Mouse (Mus musculus) midbrain, embryonic 13.5 days (tissue): ENCODE measurements around the gene Arhgap44. TPM values are rescaled to one million over a fixed set of nuclear protein-coding genes. Genes with fewer than 3 reads are reported as not detected.

Experiments
- ATAC-seq: fragments of 200-750 bp; cut with Nextera tagmentation; 2 replicates; pipeline ENCODE4 v1.8.0; 2017; ENCODE audit warnings: mild to moderate bottlenecking, moderate TSS enrichment, moderate library complexity
- H3K27ac ChIP-seq: fragments of 300-500 bp; sonication (generic); 2 replicates; pipeline ENCODE4 v1.5.1; 2015; ENCODE audit warnings: inconsistent platforms, mild to moderate bottlenecking, moderate library complexity
- H3K27me3 ChIP-seq: fragments of 300-500 bp; sonication (generic); 2 replicates; pipeline ENCODE4 v1.6.1; 2015; ENCODE audit warnings: mild to moderate bottlenecking, inconsistent platforms
- H3K36me3 ChIP-seq: fragments of 300-500 bp; sonication (generic); 2 replicates; pipeline ENCODE4 v1.6.1; 2015; ENCODE audit warnings: mild to moderate bottlenecking, inconsistent platforms
- H3K4me1 ChIP-seq: fragments of 300-500 bp; sonication (generic); replicated peaks from 2 replicates; pipeline ENCODE4 v1.6.1; 2015; ENCODE audit warnings: inconsistent platforms
- H3K4me2 ChIP-seq: fragments of 300-500 bp; sonication (generic); replicated peaks from 2 replicates; pipeline ENCODE4 v1.6.1; 2015; ENCODE audit warnings: moderate library complexity, mild to moderate bottlenecking, inconsistent platforms
- H3K4me3 ChIP-seq: fragments of 300-500 bp; sonication (generic); replicated peaks from 2 replicates; pipeline ENCODE4 v1.5.1; 2015; ENCODE audit warnings: mild to moderate bottlenecking, inconsistent platforms
- H3K9ac ChIP-seq: fragments of 300-500 bp; sonication (generic); replicated peaks from 2 replicates; pipeline ENCODE4 v1.6.1; 2015; ENCODE audit warnings: mild to moderate bottlenecking, inconsistent platforms
- H3K9me3 ChIP-seq: fragments of 300-500 bp; sonication (generic); 2 replicates; pipeline ENCODE4 v1.6.1; 2016; ENCODE audit warnings: mild to moderate bottlenecking, inconsistent platforms
- WGBS: fragments of 180-500 bp; shearing (Covaris S2); methylation state at CpG from one replicate; pipeline ENCODE4 v1.1.7; 2015; 5-methylcytosine and 5-hydroxymethylcytosine counted together
- polyA plus RNA-seq: library from polyadenylated mRNA; unstranded; fragments of >200 nt; fragmentation: Nextera tagmentation; extraction: Ambion mirVana; gene quantifications from 2 replicates; pipeline ENCODE4 v1.2.1, GENCODE M21; 2015

The Arhgap44 gene
- polyA plus RNA-seq, 1 experiment from 2014 or later: 9.3 TPM

GRCm38 (mm10) chr11:65069051-65069450, 93.7 kb downstream of the Arhgap44 start:
- H3K27me3 ChIP-seq: no peaks in the 10 kb centered on the region
- no peak overlapping the region for H3K9ac ChIP-seq
- H3K4me1 ChIP-seq: no peaks in the 10 kb centered on the region
- WGBS: 63% methylated on average over 4 of the region's 4 CpGs
- H3K9me3 ChIP-seq: no peaks in the 10 kb centered on the region
- no peak overlapping the region for H3K27ac ChIP-seq
- H3K36me3 ChIP-seq: no peaks in the 10 kb centered on the region
- no peak overlapping the region for H3K4me3 ChIP-seq
- H3K4me2 ChIP-seq: no peak overlapping the region
- no peak for ATAC-seq

GRCm38 (mm10) chr11:65065201-65065600, 97.6 kb downstream of the Arhgap44 start:
- no peak overlapping the region for H3K4me3 ChIP-seq
- no peaks in the 10 kb centered on the region for H3K9me3 ChIP-seq
- H3K4me2 ChIP-seq: no peak overlapping the region
- H3K27me3 ChIP-seq: no peaks in the 10 kb centered on the region
- no peak for ATAC-seq
- H3K27ac ChIP-seq: no peak overlapping the region
- 92% methylated on average over 13 of the region's 13 CpGs for WGBS
- H3K9ac ChIP-seq: no peak overlapping the region
- no peaks in the 10 kb centered on the region for H3K36me3 ChIP-seq
- no peaks in the 10 kb centered on the region for H3K4me1 ChIP-seq

GRCm38 (mm10) chr11:65061437-65061836, 101.3 kb downstream of the Arhgap44 start:
- Histone ChIP-seq H3K27ac (no peak overlapping the region), H3K4me1 (peaks cover 15% of the 10 kb centered on the region), H3K9ac (no peak overlapping the region), H3K4me2 (no peak overlapping the region), H3K36me3 (no peaks in the 10 kb centered on the region), H3K9me3 (no peaks in the 10 kb centered on the region), H3K27me3 (no peaks in the 10 kb centered on the region), H3K4me3 (no peak overlapping the region)
- 51% methylated on average over 3 of the region's 3 CpGs for WGBS
- no peak for ATAC-seq

GRCm38 (mm10) chr11:65059531-65059930, 103.2 kb downstream of the Arhgap44 start:
- no peak for ATAC-seq
- H3K4me3 ChIP-seq: no peak overlapping the region
- H3K36me3 ChIP-seq: no peaks in the 10 kb centered on the region
- H3K27ac ChIP-seq: no peak overlapping the region
- no peaks in the 10 kb centered on the region for H3K9me3 ChIP-seq
- H3K4me1 ChIP-seq: peaks cover 22% of the 10 kb centered on the region
- no peak overlapping the region for H3K9ac ChIP-seq
- WGBS: 78% methylated on average over 12 of the region's 12 CpGs
- no peaks in the 10 kb centered on the region for H3K27me3 ChIP-seq
- no peak overlapping the region for H3K4me2 ChIP-seq

GRCm38 (mm10) chr11:65058224-65058908, 104.4 kb downstream of the Arhgap44 start:
- Histone ChIP-seq H3K36me3 (no peaks in the 10 kb centered on the region), H3K4me3 (no peak overlapping the region), H3K4me1 (peaks cover 22% of the 10 kb centered on the region), H3K27ac (no peak overlapping the region), H3K9me3 (no peaks in the 10 kb centered on the region), H3K4me2 (no peak overlapping the region), H3K9ac (no peak overlapping the region), H3K27me3 (no peaks in the 10 kb centered on the region)
- 71% methylated on average over 7 of the region's 7 CpGs for WGBS
- 0 out of 2 replicates have a peak, but pooled peaks have one; percentile 55 for ATAC-seq

- 65% methylated on average over 7 of the region's 7 CpGs for WGBS
- ATAC-seq: no peak
- H3K4me1 ChIP-seq: peaks cover 22% of the 10 kb centered on the region
These were observed 107.2 kb downstream of the Arhgap44 start for GRCm38 (mm10) chr11:65055596-65055995.

GRCm38 (mm10) chr11:65054216-65054615, 108.5 kb downstream of the Arhgap44 start:
- H3K9me3 ChIP-seq: no peaks in the 10 kb centered on the region
- ATAC-seq: no peak
- no peak overlapping the region for H3K9ac ChIP-seq
- no peak overlapping the region for H3K4me3 ChIP-seq
- no peaks in the 10 kb centered on the region for H3K27me3 ChIP-seq
- 72% methylated on average over 5 of the region's 5 CpGs for WGBS
- no peak overlapping the region for H3K4me2 ChIP-seq
- H3K36me3 ChIP-seq: no peaks in the 10 kb centered on the region
- peaks cover 18% of the 10 kb centered on the region for H3K4me1 ChIP-seq
- H3K27ac ChIP-seq: no peak overlapping the region

More at GRCm38 (mm10) chr11:65055596-65055995, 107.2 kb downstream of the Arhgap44 start:
- Histone ChIP-seq H3K9ac (no peak overlapping the region), H3K27ac (no peak overlapping the region), H3K27me3 (no peaks in the 10 kb centered on the region), H3K36me3 (no peaks in the 10 kb centered on the region), H3K9me3 (no peaks in the 10 kb centered on the region), H3K4me3 (no peak overlapping the region), H3K4me2 (no peak overlapping the region)

- Histone ChIP-seq H3K4me1 (peaks cover 5% of the 10 kb centered on the region; the same call in 1 of the 2 replicates), H3K9me3 (no peaks in the 10 kb centered on the region), H3K27me3 (no peaks in the 10 kb centered on the region), H3K36me3 (no peaks in the 10 kb centered on the region), H3K9ac (no peak overlapping the region), H3K4me3 (no peak overlapping the region), H3K4me2 (no peak overlapping the region), H3K27ac (no peak overlapping the region)
- WGBS: 90% methylated on average over 5 of the region's 5 CpGs
- no peak for ATAC-seq
These were observed 111.9 kb downstream of the Arhgap44 start for GRCm38 (mm10) chr11:65050819-65051218.

- Histone ChIP-seq H3K36me3 (no peaks in the 10 kb centered on the region), H3K4me1 (no peaks in the 10 kb centered on the region), H3K4me2 (no peak overlapping the region), H3K4me3 (no peak overlapping the region), H3K9me3 (no peaks in the 10 kb centered on the region), H3K9ac (no peak overlapping the region), H3K27ac (no peak overlapping the region), H3K27me3 (no peaks in the 10 kb centered on the region)
- WGBS: 85% methylated on average over 7 of the region's 7 CpGs
- no peak for ATAC-seq
These were observed 113.7 kb downstream of the Arhgap44 start for GRCm38 (mm10) chr11:65049090-65049489.

- no peak overlapping the region for H3K9ac ChIP-seq
- WGBS: 51% methylated on average over 6 of the region's 6 CpGs
- no peak overlapping the region for H3K27ac ChIP-seq
- no peak for ATAC-seq
- no peaks in the 10 kb centered on the region for H3K36me3 ChIP-seq
- no peaks in the 10 kb centered on the region for H3K27me3 ChIP-seq
- H3K4me1 ChIP-seq: peaks cover 20% of the 10 kb centered on the region
- no peaks in the 10 kb centered on the region for H3K9me3 ChIP-seq
- no peak overlapping the region for H3K4me3 ChIP-seq
- no peak overlapping the region for H3K4me2 ChIP-seq
These were observed 122.2 kb downstream of the Arhgap44 start for GRCm38 (mm10) chr11:65040556-65040955.

GRCm38 (mm10) chr11:65039517-65040095, 123.2 kb downstream of the Arhgap44 start:
- Histone ChIP-seq H3K9me3 (no peaks in the 10 kb centered on the region), H3K36me3 (peaks cover 5% of the 10 kb centered on the region; the same call in 1 of the 2 replicates), H3K27ac (no peak overlapping the region), H3K4me1 (peaks cover 20% of the 10 kb centered on the region), H3K9ac (no peak overlapping the region), H3K27me3 (no peaks in the 10 kb centered on the region), H3K4me3 (no peak overlapping the region), H3K4me2 (no peak overlapping the region)
- 0 out of 2 replicates have a peak, but pooled peaks have one; percentile 30 for ATAC-seq
- WGBS: 48% methylated on average over 12 of the region's 12 CpGs

- Histone ChIP-seq H3K9me3 (no peaks in the 10 kb centered on the region), H3K4me1 (peaks cover 20% of the 10 kb centered on the region), H3K9ac (no peak overlapping the region), H3K27ac (no peak overlapping the region), H3K27me3 (no peaks in the 10 kb centered on the region), H3K36me3 (peaks cover 5% of the 10 kb centered on the region; the same call in 1 of the 2 replicates), H3K4me2 (no peak overlapping the region), H3K4me3 (no peak overlapping the region)
- 48% methylated on average over 2 of the region's 2 CpGs for WGBS
- ATAC-seq: no peak
These were observed 123.8 kb downstream of the Arhgap44 start for GRCm38 (mm10) chr11:65038996-65039395.
